Mouse (Mus musculus): ENCODE measurements at regions not wholly inside any gene's neighbourhood (a gene's known extent, or its start where the extent isn't known, plus 50 kb on each side); places are given as distances from the start of the nearest gene placed in this dataset.

DNA sequence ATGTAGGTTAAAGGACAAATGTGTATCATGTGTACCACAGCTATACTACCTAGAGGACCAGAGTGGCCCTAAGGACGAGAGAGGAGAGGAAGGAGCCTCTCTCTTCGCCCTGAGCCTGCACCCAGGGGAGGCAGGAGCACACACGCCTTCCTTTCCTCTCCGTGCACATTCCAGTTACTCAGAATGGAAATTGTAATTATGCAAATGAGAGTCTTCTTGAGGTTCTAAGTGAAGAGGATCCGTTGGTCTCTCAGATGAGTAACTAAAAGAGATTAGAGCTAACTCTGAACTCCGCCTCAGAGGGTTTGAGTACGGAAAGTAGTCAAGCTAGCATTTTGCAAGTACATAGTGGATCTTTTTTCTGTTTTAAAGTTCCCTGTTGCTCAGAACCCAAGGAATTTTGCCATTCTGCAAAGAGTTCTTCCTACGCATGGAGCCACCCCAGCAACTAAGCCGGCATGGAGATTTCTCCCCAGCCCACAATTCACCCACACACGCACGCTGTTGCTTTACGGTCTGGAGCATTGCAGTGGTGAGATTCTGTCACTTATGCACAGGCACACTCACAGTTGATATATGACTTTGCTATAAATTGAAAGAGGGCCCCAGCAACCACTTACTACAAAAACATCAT is 56.0 kb upstream of the Cpeb4 start:
- TF ChIP-seq CTCF (IDR thresholded peaks at IDR 0.05; ENCODE audit: extremely low read depth, insufficient read depth, low read length) (no peak), POLR2A (IDR thresholded peaks at IDR 0.05; ENCODE audit: extremely low read depth, insufficient read depth, low read length) (no peak)
